Mouse (Mus musculus) C2C12 (cell line): ENCODE measurements around the gene Dynlt1f.
"Not testable (repeated sequence)": the region's sequence is repeated elsewhere in the genome, so short reads cannot be mapped to it uniquely, and the experiment has no call there.

Experiments used
- CTCF ChIP-seq: IDR thresholded peaks from one replicate; pipeline ENCODE4 v1.5.1; 2011; ENCODE audit not compliant: control insufficient read depth, insufficient read depth, insufficient read length
- FOSL1 ChIP-seq: IDR thresholded peaks from one replicate; pipeline ENCODE4 v1.8.0; 2011; ENCODE audit warnings: mild to moderate bottlenecking, low read length; ENCODE audit not compliant: poor library complexity, insufficient read depth, severe bottlenecking
- MAX ChIP-seq: IDR thresholded peaks from one replicate; pipeline ENCODE4 v1.6.1; 2011; ENCODE audit warnings: mild to moderate bottlenecking, control low read depth
- USF1 ChIP-seq: IDR thresholded peaks from one replicate; pipeline ENCODE4 v1.6.1; 2011; ENCODE audit warnings: low read depth, mild to moderate bottlenecking, control low read depth, moderate library complexity

DNA sequence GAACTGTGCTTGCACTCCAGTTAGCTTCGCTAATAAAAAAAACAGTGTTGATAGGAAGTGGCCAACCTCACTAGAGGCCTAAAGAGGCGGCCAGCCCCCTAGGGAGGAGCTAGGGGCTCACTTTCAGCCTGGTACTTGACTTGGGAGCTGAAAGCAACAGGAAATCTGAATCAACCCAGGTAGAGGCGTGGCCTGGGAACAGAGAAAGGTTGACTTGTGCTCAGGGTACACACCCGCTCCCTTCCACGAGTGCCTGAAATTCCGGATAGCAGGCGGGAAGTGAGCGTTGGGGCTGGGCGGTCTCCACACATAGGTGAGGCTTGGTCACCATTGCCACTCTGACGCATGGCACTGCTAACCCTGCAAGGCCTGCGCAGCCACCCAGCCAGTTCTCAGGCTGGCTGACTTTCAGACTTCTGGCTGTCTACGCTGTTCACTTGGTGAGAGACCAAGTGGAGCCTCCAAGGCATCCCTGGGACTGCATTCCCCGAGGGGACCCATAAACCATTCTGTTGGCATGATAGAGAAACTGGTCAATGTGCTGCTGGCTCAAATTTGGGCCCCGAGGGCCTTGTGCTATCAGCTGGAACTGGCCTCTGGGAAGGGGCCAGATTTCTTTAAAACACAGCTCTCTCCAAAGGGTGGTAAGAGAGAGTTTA, 14.8 kb downstream of the Dynlt1f start:
- TF ChIP-seq USF1, CTCF, MAX, FOSL1: not testable (repeated sequence)
